Mouse (Mus musculus) frontal cortex, postnatal 10 days (tissue): ENCODE data around the gene Zcchc9.
"Not testable (repeated sequence)": the region's sequence is repeated elsewhere in the genome, so short reads cannot be mapped to it uniquely, and the experiment has no call there.

Experiments
- DNase-seq, 2 experiments: peaks; one replicate each; pipeline ENCODE4 v3.0.0; 2022; ENCODE audit warnings: low spot score in 2 of 2, mixed read lengths in 1 of 2

Gene Zcchc9

GRCm38 (mm10) chr13:91807155-91807839 is at the start of gene Zcchc9:
TSS of gene Zcchc9 (minus strand) at chr13:91807705.
- peak; percentile 81 to 89 for DNase-seq

GRCm38 (mm10) chr13:91854412-91854811 is 46.9 kb upstream of the Zcchc9 start:
- no peak for DNase-seq

GRCm38 (mm10) chr13:91827876-91828275 is 20.4 kb upstream of the Zcchc9 start:
- no peak for DNase-seq

- no peak for DNase-seq
These were observed 18.6 kb upstream of the Zcchc9 start for GRCm38 (mm10) chr13:91826066-91826465.

- DNase-seq = no peak
These were observed 17.5 kb upstream of the Zcchc9 start for GRCm38 (mm10) chr13:91824845-91825550.

- no peak for DNase-seq
These were observed 16.2 kb upstream of the Zcchc9 start for GRCm38 (mm10) chr13:91823735-91824134.

- DNase-seq = no peak
These were observed 7.2 kb upstream of the Zcchc9 start for GRCm38 (mm10) chr13:91814670-91815069.

- no peak for DNase-seq
These were observed 2.0 kb upstream of the Zcchc9 start for GRCm38 (mm10) chr13:91809476-91809875.

- DNase-seq = no peak
These were observed 520 bp upstream of the Zcchc9 start for GRCm38 (mm10) chr13:91807874-91808575.

GRCm38 (mm10) chr13:91801726-91802125 is 5.8 kb downstream of the Zcchc9 start:
- DNase-seq = no peak

- no peak for DNase-seq
These were observed 10.1 kb downstream of the Zcchc9 start for GRCm38 (mm10) chr13:91797442-91797841.

GRCm38 (mm10) chr13:91796916-91797315 is 10.6 kb downstream of the Zcchc9 start:
- no peak for DNase-seq

- no peak for DNase-seq
These were observed 11.5 kb downstream of the Zcchc9 start for GRCm38 (mm10) chr13:91796003-91796402.

GRCm38 (mm10) chr13:91795593-91795992 is 11.9 kb downstream of the Zcchc9 start:
- no peak for DNase-seq

- no peak for DNase-seq
These were observed 12.5 kb downstream of the Zcchc9 start for GRCm38 (mm10) chr13:91794926-91795436.

- DNase-seq = no peak
These were observed 15.5 kb downstream of the Zcchc9 start for GRCm38 (mm10) chr13:91792035-91792434.

GRCm38 (mm10) chr13:91779892-91780291 is 27.6 kb downstream of the Zcchc9 start:
- DNase-seq = no peak

GRCm38 (mm10) chr13:91778092-91778491 is 29.4 kb downstream of the Zcchc9 start:
- no peak for DNase-seq

- DNase-seq = no peak
These were observed 38.5 kb downstream of the Zcchc9 start for GRCm38 (mm10) chr13:91768683-91769651.

- DNase-seq = no peak
These were observed 41.9 kb downstream of the Zcchc9 start for GRCm38 (mm10) chr13:91765627-91766026.

GRCm38 (mm10) chr13:91763654-91764053 is 43.9 kb downstream of the Zcchc9 start:
- DNase-seq = not testable (repeated sequence)
